Mouse (Mus musculus): ENCODE results near the gene Fam198b. TPM values are rescaled to one million over a fixed set of nuclear protein-coding genes. Genes with fewer than 3 reads are reported as not detected.

The Fam198b gene
- 8.7 and 11.7 TPM in 2 replicates for polyA plus RNA-seq (2015; fragmentation: Nextera tagmentation; extraction: Ambion mirVana)

GRCm38 (mm10) chr3:79884305-79884704, at the start of gene Fam198b:
Gene Fam198b, plus strand, starts transcription at chr3:79884533.
- peak within 1 kb of the TSS; percentile 33 for H3K4me3 ChIP-seq
- 0 out of 2 replicates have a peak within 1 kb of the TSS, but pooled peaks have one; percentile 15 for H3K9ac ChIP-seq
- ATAC-seq (ENCODE audit: low FRiP score, low read depth) = no peak
- H3K27ac ChIP-seq = 0 out of 2 replicates have a peak within 1 kb of the TSS, but pooled peaks have one; percentile 8
- H3K36me3 ChIP-seq = no peaks in the 10 kb centered on the region
- H3K4me2 ChIP-seq (replicated peaks) = peak within 1 kb of the TSS; percentile 57
- no peaks in the 10 kb centered on the region for H3K27me3 ChIP-seq
- peaks cover 24% of the 10 kb centered on the region for H3K4me1 ChIP-seq
- H3K9me3 ChIP-seq = no peaks in the 10 kb centered on the region
- WGBS = 34% methylated on average over 5 of the region's 5 CpGs

GRCm38 (mm10) chr3:79838751-79839150, 45.6 kb upstream of the Fam198b start:
- WGBS = 50% methylated on average over 6 of the region's 6 CpGs
- peaks cover 4% of the 10 kb centered on the region; the same call in 1 of the 2 replicates for H3K4me1 ChIP-seq
- no peaks in the 10 kb centered on the region for H3K9me3 ChIP-seq
- H3K4me3 ChIP-seq = no peak overlapping the region
- ATAC-seq (ENCODE audit: low FRiP score, low read depth) = no peak
- no peak overlapping the region for H3K9ac ChIP-seq
- no peaks in the 10 kb centered on the region for H3K27me3 ChIP-seq
- H3K27ac ChIP-seq = no peak overlapping the region
- no peak overlapping the region for H3K4me2 ChIP-seq (replicated peaks)
- H3K36me3 ChIP-seq = no peaks in the 10 kb centered on the region

DNA sequence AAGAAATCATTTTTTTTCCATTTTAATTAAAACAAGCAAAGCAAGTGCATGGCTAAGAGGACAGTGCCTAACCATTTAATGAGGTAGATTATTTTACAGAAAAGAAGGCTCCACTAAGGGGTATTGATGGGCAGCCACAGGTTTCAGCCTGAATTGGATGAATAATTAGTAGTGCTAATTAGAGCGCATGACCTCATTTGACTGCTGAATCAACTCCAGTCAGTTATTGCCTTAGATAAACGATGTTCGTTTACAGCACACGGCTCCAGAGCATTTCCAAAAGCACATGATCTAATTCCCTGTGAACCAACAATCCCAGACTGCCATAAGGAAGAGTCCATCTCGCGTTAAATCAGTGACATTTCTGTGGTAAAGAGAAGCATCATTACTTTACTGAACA, 42.9 kb upstream of the Fam198b start:
- Histone ChIP-seq H3K4me2 (replicated peaks) (peak overlapping the region; percentile 70), H3K9ac (no peak overlapping the region), H3K36me3 (no peaks in the 10 kb centered on the region), H3K27me3 (no peaks in the 10 kb centered on the region), H3K27ac (no peak overlapping the region), H3K4me1 (peaks cover 4% of the 10 kb centered on the region; the same call in 1 of the 2 replicates), H3K4me3 (peak overlapping the region; percentile 58), H3K9me3 (no peaks in the 10 kb centered on the region)
- no peak for ATAC-seq (ENCODE audit: low FRiP score, low read depth)
- WGBS = 66% methylated on average over 6 of the region's 6 CpGs

DNA sequence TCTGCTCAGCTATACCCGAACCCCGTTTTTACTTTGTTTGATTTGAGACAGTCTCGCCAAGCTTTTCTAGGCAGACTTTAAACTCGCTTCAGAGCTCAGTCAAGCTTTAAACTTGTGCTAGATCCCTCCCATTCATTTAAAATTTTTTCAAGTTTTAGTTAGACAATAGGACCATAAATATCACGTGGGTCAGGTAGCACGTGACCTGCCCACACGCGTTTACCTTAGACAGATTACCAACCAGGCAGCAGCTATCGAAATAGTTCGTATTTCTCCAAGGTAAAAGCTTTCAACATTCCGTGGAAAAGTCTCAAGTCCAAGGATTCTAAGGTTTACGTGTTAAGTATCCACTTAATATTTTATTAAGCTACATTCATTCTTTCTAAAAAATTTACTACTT, 42.2 kb upstream of the Fam198b start:
- Histone ChIP-seq H3K36me3 (no peaks in the 10 kb centered on the region), H3K27ac (no peak overlapping the region), H3K9ac (peak overlapping the region; percentile 69), H3K4me1 (peaks cover 4% of the 10 kb centered on the region; the same call in 1 of the 2 replicates), H3K4me2 (replicated peaks) (peak overlapping the region; percentile 70), H3K9me3 (no peaks in the 10 kb centered on the region), H3K4me3 (peak overlapping the region; percentile 58), H3K27me3 (no peaks in the 10 kb centered on the region)
- 10% methylated on average over 12 of the region's 12 CpGs for WGBS
- ATAC-seq (ENCODE audit: low FRiP score, low read depth) = peak; percentile 80

GRCm38 (mm10) chr3:79842616-79843016, 41.7 kb upstream of the Fam198b start:
- Histone ChIP-seq H3K4me2 (replicated peaks) (peak overlapping the region; percentile 70), H3K4me1 (peaks cover 4% of the 10 kb centered on the region; the same call in 1 of the 2 replicates), H3K27me3 (no peaks in the 10 kb centered on the region), H3K36me3 (no peaks in the 10 kb centered on the region), H3K9me3 (no peaks in the 10 kb centered on the region), H3K9ac (peak overlapping the region; percentile 69), H3K27ac (0 out of 2 replicates have a peak overlapping the region, but pooled peaks have one; percentile 22), H3K4me3 (peak overlapping the region; percentile 58)
- ATAC-seq (ENCODE audit: low FRiP score, low read depth) = peak; percentile 87
- WGBS = under 1% methylated on average over 19 of the region's 19 CpGs

DNA sequence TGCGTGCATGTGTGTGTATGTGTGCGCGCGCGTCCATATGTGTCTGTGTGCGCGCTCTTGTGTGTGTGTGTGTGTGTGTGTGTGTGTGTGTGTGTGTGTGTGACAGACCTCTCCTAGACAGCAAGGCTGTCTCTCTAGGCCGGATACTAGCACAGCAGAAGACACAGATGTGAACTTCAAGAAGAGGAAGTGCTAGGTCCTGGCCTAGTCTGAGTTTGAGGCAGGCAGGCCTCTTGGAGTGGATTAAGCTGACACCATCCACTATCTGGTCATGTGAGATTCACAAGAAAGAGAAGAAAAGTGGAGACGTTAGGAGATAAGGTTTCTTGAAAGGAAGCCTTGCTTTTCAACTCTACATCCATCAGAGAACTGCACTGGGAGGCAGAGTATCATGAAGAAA, 40.3 kb upstream of the Fam198b start:
- Histone ChIP-seq H3K4me1 (peaks cover 4% of the 10 kb centered on the region; the same call in 1 of the 2 replicates), H3K9me3 (no peaks in the 10 kb centered on the region), H3K27me3 (no peaks in the 10 kb centered on the region), H3K9ac (no peak overlapping the region), H3K36me3 (no peaks in the 10 kb centered on the region), H3K27ac (no peak overlapping the region), H3K4me2 (replicated peaks) (no peak overlapping the region), H3K4me3 (no peak overlapping the region)
- no peak for ATAC-seq (ENCODE audit: low FRiP score, low read depth)
- WGBS = 89% methylated on average over 9 of the region's 9 CpGs

DNA sequence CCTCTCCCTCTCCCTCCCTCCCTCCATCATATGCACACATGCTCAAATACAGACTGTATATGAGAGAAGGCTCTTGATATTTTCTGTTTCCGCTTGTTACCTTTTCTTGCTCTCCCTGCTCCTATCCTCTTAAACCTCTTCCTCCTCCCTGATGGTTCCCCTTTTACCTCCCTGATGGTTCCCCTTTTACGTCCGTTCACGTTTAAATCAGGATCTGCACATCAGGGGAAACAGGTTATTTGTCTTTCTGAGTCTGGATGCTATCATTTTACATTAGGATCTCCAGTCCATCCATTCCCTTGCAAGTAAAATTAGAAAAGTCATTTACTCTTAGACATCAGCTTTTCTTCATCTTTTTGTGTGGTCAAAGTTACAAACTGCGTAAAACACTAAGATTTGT, 37.7 kb upstream of the Fam198b start:
- no peaks in the 10 kb centered on the region for H3K9me3 ChIP-seq
- ATAC-seq (ENCODE audit: low FRiP score, low read depth) = no peak
- H3K4me1 ChIP-seq = peaks cover 2% of the 10 kb centered on the region; the same call in 1 of the 2 replicates
- WGBS = 73% methylated on average over 5 of the region's 5 CpGs
- H3K27ac ChIP-seq = no peak overlapping the region
- H3K4me2 ChIP-seq (replicated peaks) = no peak overlapping the region
- H3K36me3 ChIP-seq = no peaks in the 10 kb centered on the region
- no peak overlapping the region for H3K9ac ChIP-seq
- H3K4me3 ChIP-seq = no peak overlapping the region
- H3K27me3 ChIP-seq = no peaks in the 10 kb centered on the region

DNA sequence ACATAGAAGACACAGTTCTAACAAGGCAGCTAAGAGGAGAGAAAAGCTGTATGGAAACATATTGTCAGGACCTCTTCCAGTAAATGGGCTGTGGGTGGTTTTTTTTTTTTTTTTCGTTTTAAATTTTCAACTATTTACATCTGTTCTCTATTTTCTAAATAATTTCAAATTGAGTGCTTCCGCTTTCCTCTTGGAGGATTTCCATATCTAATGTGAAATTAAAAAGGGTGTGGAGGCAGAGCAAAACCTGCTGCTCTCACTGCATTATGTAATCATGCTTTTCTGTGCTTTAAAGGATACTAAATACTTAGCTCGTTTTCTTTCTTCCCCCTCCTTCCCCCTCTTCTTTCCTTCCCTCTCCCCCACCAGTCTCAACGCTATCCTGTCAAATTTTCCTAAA, 35.5 kb upstream of the Fam198b start:
- H3K9ac ChIP-seq = no peak overlapping the region
- WGBS = 35% methylated on average over 4 of the region's 4 CpGs
- no peaks in the 10 kb centered on the region for H3K4me1 ChIP-seq
- H3K9me3 ChIP-seq = no peaks in the 10 kb centered on the region
- H3K27ac ChIP-seq = no peak overlapping the region
- no peak for ATAC-seq (ENCODE audit: low FRiP score, low read depth)
- no peaks in the 10 kb centered on the region for H3K36me3 ChIP-seq
- H3K4me3 ChIP-seq = no peak overlapping the region
- no peak overlapping the region for H3K4me2 ChIP-seq (replicated peaks)
- H3K27me3 ChIP-seq = no peaks in the 10 kb centered on the region

DNA sequence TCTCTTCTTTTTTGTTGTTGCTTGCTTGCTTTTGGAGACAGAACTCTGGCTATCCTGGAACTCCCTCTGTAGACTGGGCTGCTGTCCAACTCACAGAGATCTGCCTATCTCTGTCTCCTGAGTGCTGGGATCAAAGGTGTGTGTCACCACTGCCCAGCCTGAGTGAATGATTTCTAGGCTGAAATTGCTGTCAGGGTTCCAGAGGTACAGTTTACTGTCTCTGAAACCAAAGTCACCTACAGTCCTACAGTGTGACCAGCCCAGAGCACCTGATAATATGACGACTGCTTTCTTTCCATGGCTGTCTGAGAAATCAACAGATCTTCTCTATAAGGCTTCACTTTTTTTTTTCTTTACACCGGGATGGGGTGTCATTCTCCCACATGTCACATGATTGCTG, 34.7 kb upstream of the Fam198b start:
- no peak overlapping the region for H3K4me2 ChIP-seq (replicated peaks)
- no peaks in the 10 kb centered on the region for H3K36me3 ChIP-seq
- 77% methylated on average over 2 of the region's 2 CpGs for WGBS
- H3K4me3 ChIP-seq = no peak overlapping the region
- no peaks in the 10 kb centered on the region for H3K9me3 ChIP-seq
- H3K27ac ChIP-seq = no peak overlapping the region
- no peaks in the 10 kb centered on the region for H3K27me3 ChIP-seq
- ATAC-seq (ENCODE audit: low FRiP score, low read depth) = no peak
- H3K9ac ChIP-seq = no peak overlapping the region
- H3K4me1 ChIP-seq = no peaks in the 10 kb centered on the region

GRCm38 (mm10) chr3:79850656-79851055, 33.7 kb upstream of the Fam198b start:
- no peaks in the 10 kb centered on the region for H3K4me1 ChIP-seq

DNA sequence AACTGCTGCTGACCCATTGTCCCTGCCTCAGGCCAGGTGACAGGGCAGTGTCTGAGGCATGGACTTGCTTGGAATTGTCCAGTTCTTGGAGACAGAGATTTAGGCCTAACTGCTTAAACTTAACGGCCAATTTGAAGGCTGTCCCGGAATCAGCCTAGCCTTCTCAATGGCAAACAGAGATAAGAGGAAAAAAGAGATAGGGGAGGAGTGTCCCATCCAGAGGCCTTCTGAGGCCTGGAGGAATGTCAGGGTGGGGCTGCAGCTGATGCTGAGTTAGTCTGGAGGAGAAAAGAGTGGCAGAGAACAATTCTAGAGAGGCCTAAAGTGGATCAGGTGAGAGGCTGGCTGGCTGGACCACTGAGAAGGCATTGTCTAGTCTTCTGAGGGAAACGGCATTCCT, 32.2 kb upstream of the Fam198b start:
- no peaks in the 10 kb centered on the region for H3K36me3 ChIP-seq
- H3K27me3 ChIP-seq = no peaks in the 10 kb centered on the region
- WGBS = 78% methylated on average over 3 of the region's 3 CpGs
- no peak overlapping the region for H3K9ac ChIP-seq
- H3K27ac ChIP-seq = no peak overlapping the region
- no peak for ATAC-seq (ENCODE audit: low FRiP score, low read depth)
- no peak overlapping the region for H3K4me2 ChIP-seq (replicated peaks)
- no peak overlapping the region for H3K4me3 ChIP-seq
- H3K9me3 ChIP-seq = no peaks in the 10 kb centered on the region
- H3K4me1 ChIP-seq = no peaks in the 10 kb centered on the region

More at GRCm38 (mm10) chr3:79850656-79851055, 33.7 kb upstream of the Fam198b start:
- 34% methylated on average over 6 of the region's 6 CpGs for WGBS
- Histone ChIP-seq H3K36me3 (no peaks in the 10 kb centered on the region), H3K27me3 (no peaks in the 10 kb centered on the region), H3K9ac (no peak overlapping the region), H3K27ac (no peak overlapping the region), H3K9me3 (no peaks in the 10 kb centered on the region), H3K4me2 (replicated peaks) (no peak overlapping the region), H3K4me3 (no peak overlapping the region)
- ATAC-seq (ENCODE audit: low FRiP score, low read depth) = no peak

- Histone ChIP-seq H3K4me3 (no peak within 1 kb of the TSS), H3K36me3 (no peaks in the 10 kb centered on the region), H3K9ac (no peak within 1 kb of the TSS), H3K4me2 (replicated peaks) (no peak within 1 kb of the TSS), H3K4me1 (no peaks in the 10 kb centered on the region), H3K9me3 (no peaks in the 10 kb centered on the region), H3K27ac (no peak within 1 kb of the TSS), H3K27me3 (no peaks in the 10 kb centered on the region)
- WGBS = 69% methylated on average over 8 of the region's 8 CpGs
- no peak for ATAC-seq (ENCODE audit: low FRiP score, low read depth)
Observed at GRCm38 (mm10) chr3:79852654-79853166, 31.6 kb upstream of the Fam198b start, which contains the start of gene Tmem144. Gene Tmem144, minus strand, starts transcription at chr3:79852773.

- ATAC-seq (ENCODE audit: low FRiP score, low read depth) = no peak
- Histone ChIP-seq H3K9me3 (no peaks in the 10 kb centered on the region), H3K36me3 (no peaks in the 10 kb centered on the region), H3K27me3 (no peaks in the 10 kb centered on the region), H3K4me2 (replicated peaks) (no peak overlapping the region), H3K4me3 (no peak overlapping the region), H3K4me1 (no peaks in the 10 kb centered on the region), H3K27ac (no peak overlapping the region), H3K9ac (no peak overlapping the region)
- 44% methylated on average over 5 of the region's 5 CpGs for WGBS
Observed at GRCm38 (mm10) chr3:79857780-79858179, 26.6 kb upstream of the Fam198b start.
